Mouse (Mus musculus) liver, postnatal 0 days (tissue): ENCODE data around the gene Castor1.
A peak's percentile ranks its signal among the peaks of the same experiment; 100 is the strongest.

Experiments used
- CTCF ChIP-seq: sonication (generic); IDR thresholded peaks from 2 replicates; pipeline ENCODE4 v1.5.1; 2016; ENCODE audit warnings: antibody characterized with exemption, low read depth
- EP300 ChIP-seq: IDR thresholded peaks from 2 replicates; pipeline ENCODE4 v1.6.1; 2016; ENCODE audit warnings: antibody characterized with exemption, low read depth, mild to moderate bottlenecking

DNA sequence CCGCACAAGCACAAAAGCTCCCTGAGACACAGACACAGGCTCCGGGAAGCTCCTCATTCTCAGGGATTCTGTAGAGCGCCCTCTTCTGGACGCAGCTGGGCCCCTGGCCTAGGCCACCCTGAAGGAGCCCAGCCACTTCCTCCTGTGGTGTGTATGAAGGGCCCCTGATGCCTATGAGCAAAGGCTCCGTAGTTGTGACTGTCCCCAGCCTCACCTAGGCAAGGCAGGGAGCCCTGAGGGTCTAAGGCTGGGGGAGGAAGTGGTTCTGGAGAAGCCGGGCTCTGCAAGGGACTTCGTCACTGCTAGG is 43.1 kb downstream of the Castor1 start:
- TF ChIP-seq CTCF (peak; percentile 73), EP300 (no peak)
